Comparison of ENCODE assay signal across 20 mouse cellular contexts in the genomic region with DNA sequence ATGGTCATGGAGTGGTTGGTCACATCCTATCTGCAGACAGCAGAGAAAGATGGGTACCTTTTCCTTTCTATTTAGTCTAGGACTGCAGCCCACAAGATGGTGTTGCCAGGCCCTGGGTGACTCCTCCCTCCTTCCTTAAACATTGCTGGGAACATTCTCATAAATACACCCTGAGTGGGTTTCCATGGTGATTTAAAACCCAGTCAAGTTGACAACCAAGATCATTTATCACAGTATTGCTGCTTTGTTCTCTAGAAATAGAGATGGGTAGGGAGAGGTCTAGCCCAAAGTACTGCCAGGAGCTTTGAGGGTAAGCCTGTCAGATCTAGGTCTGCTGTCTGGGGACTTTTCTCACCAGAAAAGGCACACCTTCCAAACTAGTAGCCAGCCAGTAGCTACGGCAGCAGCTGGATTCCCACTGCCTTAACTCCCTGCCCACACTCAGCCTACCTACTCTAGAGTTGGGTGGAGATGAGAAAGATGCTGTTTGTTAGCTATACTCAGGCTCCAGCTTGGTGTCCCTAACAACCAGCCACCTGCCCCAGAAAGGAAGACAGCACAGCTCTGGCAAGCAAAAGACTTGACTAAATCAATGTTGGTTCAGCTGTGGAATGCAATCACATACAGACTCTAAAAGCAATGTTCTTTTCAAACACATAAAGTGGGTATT.
DNase-seq lines count a peak whose midpoint lies in the region; ATAC-seq lines count a peak whose summit lies in the region.
"Had no signal": no experiment of that assay in that cellular context is flagged by ENCODE, and none has a peak within 500 bp of the region (broad histone marks: within the 10 kb centered on the region; RNA-seq: fewer than 3 reads in every experiment).

No protein-coding gene starts in this region.

- H3K27me3 ChIP-seq in hindbrain, embryonic 16.5 days (replicated peaks; ENCODE audit: control insufficient read depth, insufficient read depth, low read length): no peaks in the 10 kb centered on the region
- H3K27me3 ChIP-seq in hindbrain, embryonic 14.5 days (ENCODE audit: control insufficient read depth, insufficient read depth, low read length): no peaks in the 10 kb centered on the region
- H3K27me3 ChIP-seq in midbrain, embryonic 15.5 days (replicated peaks): no peaks in the 10 kb centered on the region
- no peaks in the 10 kb centered on the region for H3K27me3 ChIP-seq in forebrain, embryonic 15.5 days
- H3K27me3 ChIP-seq: embryonic facial prominence, embryonic 13.5 days; limb, embryonic 15.5 days had no signal

- 46% methylated on average over 1 of the region's 1 CpGs for WGBS in hindbrain, embryonic 16.5 days
- WGBS in hindbrain, embryonic 14.5 days: 61% methylated on average over 1 of the region's 1 CpGs
- 85% methylated on average over 1 of the region's 1 CpGs for WGBS in midbrain, embryonic 15.5 days
- WGBS in forebrain, embryonic 15.5 days: 88% methylated on average over 1 of the region's 1 CpGs

- no peak overlapping the region for H3K4me3 ChIP-seq in hindbrain, embryonic 16.5 days (ENCODE audit: low read length)
- H3K4me3 ChIP-seq in hindbrain, embryonic 14.5 days (replicated peaks; ENCODE audit: low read length): no peak overlapping the region
- no peak overlapping the region for H3K4me3 ChIP-seq in midbrain, embryonic 15.5 days
- H3K4me3 ChIP-seq in forebrain, embryonic 15.5 days: no peak overlapping the region
- H3K4me3 ChIP-seq: embryonic facial prominence, embryonic 13.5 days; forebrain, embryonic 10.5 days; gastrocnemius, adult 2 months; heart, adult 2 months; limb, embryonic 15.5 days had no signal

- peak; percentile 63; the same call in 1 of the 2 replicates for ATAC-seq in hindbrain, embryonic 16.5 days
- no peak for ATAC-seq in hindbrain, embryonic 14.5 days (ENCODE audit: low FRiP score)
- ATAC-seq in midbrain, embryonic 15.5 days (replicated peaks): no peak; the same call in 1 of the 2 replicates
- no peak for ATAC-seq in forebrain, embryonic 15.5 days (replicated peaks)
- ATAC-seq: inflammation-experienced regulatory T-cells, adult 6 months had no signal

- H3K4me1 ChIP-seq in hindbrain, embryonic 16.5 days (ENCODE audit: control insufficient read depth, insufficient read depth, low read depth, low read length): no peaks in the 10 kb centered on the region
- H3K4me1 ChIP-seq in hindbrain, embryonic 14.5 days (replicated peaks; ENCODE audit: control insufficient read depth, insufficient read depth, low read length): no peaks in the 10 kb centered on the region
- 0 out of 2 replicates have a peak, but pooled peaks cover 3% of the 10 kb centered on the region for H3K4me1 ChIP-seq in midbrain, embryonic 15.5 days
- no peaks in the 10 kb centered on the region for H3K4me1 ChIP-seq in forebrain, embryonic 15.5 days
- H3K4me1 ChIP-seq: embryonic facial prominence, embryonic 13.5 days; forebrain, embryonic 10.5 days; limb, embryonic 15.5 days had no signal

- H3K27ac ChIP-seq in hindbrain, embryonic 16.5 days (ENCODE audit: low read depth, low read length): no peak overlapping the region
- no peak overlapping the region for H3K27ac ChIP-seq in hindbrain, embryonic 14.5 days
- H3K27ac ChIP-seq in midbrain, embryonic 15.5 days: no peak overlapping the region
- H3K27ac ChIP-seq in forebrain, embryonic 15.5 days (replicated peaks): no peak overlapping the region
- H3K27ac ChIP-seq: embryonic facial prominence, embryonic 13.5 days; forebrain, embryonic 10.5 days; gastrocnemius, adult 2 months; heart, adult 2 months; limb, embryonic 15.5 days had no signal

- DNase-seq in hindbrain, embryonic 14.5 days (ENCODE audit: low spot score): no peak
- peak; percentile 26 for DNase-seq in brain, embryonic 18.5 days (ENCODE audit: low read depth, low spot score)
- DNase-seq in layer of hippocampus, adult 9-10 months (ENCODE audit: low spot score): peak; percentile 8
- peak; percentile 16 to 26 for DNase-seq in left cerebral cortex, postnatal 36 days (ENCODE audit: low spot score in 2 of 2)
- no peak for DNase-seq in ovary, adult 18-20 months (ENCODE audit: low spot score)
- DNase-seq: B cell, adult 2 months; cerebellum, adult 11-12 months; gastrocnemius, adult 2 months; heart, adult 2 months; kidney, adult 9 months; kidney, postnatal 4 days; lung, adult 18-20 months; thymus, adult 2 months had no signal

- H3K4me2 ChIP-seq in hindbrain, embryonic 16.5 days (ENCODE audit: low read length): no peak overlapping the region
- no peak overlapping the region for H3K4me2 ChIP-seq in hindbrain, embryonic 14.5 days (replicated peaks)
- no peak overlapping the region for H3K4me2 ChIP-seq in midbrain, embryonic 15.5 days
- no peak overlapping the region for H3K4me2 ChIP-seq in forebrain, embryonic 15.5 days (replicated peaks)
- H3K4me2 ChIP-seq: embryonic facial prominence, embryonic 13.5 days; limb, embryonic 15.5 days had no signal

- no peaks in the 10 kb centered on the region for H3K36me3 ChIP-seq in hindbrain, embryonic 16.5 days (ENCODE audit: control insufficient read depth, insufficient read depth, low read length)
- no peaks in the 10 kb centered on the region for H3K36me3 ChIP-seq in hindbrain, embryonic 14.5 days (replicated peaks; ENCODE audit: control insufficient read depth, insufficient read depth)
- H3K36me3 ChIP-seq in midbrain, embryonic 15.5 days (replicated peaks): no peaks in the 10 kb centered on the region
- H3K36me3 ChIP-seq in forebrain, embryonic 15.5 days: no peaks in the 10 kb centered on the region
- H3K36me3 ChIP-seq: embryonic facial prominence, embryonic 13.5 days; forebrain, embryonic 10.5 days; limb, embryonic 15.5 days had no signal

- intact Hi-C loops in left cerebral cortex, postnatal 36 days (cut with DNase I): no loop called here

- H3K9ac ChIP-seq in hindbrain, embryonic 16.5 days (ENCODE audit: low read depth, low read length): no peak overlapping the region
- no peak overlapping the region for H3K9ac ChIP-seq in hindbrain, embryonic 14.5 days
- H3K9ac ChIP-seq in midbrain, embryonic 15.5 days: no peak overlapping the region
- no peak overlapping the region for H3K9ac ChIP-seq in forebrain, embryonic 15.5 days (replicated peaks)
- H3K9ac ChIP-seq: embryonic facial prominence, embryonic 13.5 days; limb, embryonic 15.5 days had no signal

- H3K9me3 ChIP-seq in hindbrain, embryonic 16.5 days (ENCODE audit: control insufficient read depth, low read length): no peaks in the 10 kb centered on the region
- H3K9me3 ChIP-seq in hindbrain, embryonic 14.5 days (ENCODE audit: control insufficient read depth, low read length): no peaks in the 10 kb centered on the region
- no peaks in the 10 kb centered on the region for H3K9me3 ChIP-seq in midbrain, embryonic 15.5 days
- H3K9me3 ChIP-seq in forebrain, embryonic 15.5 days: no peaks in the 10 kb centered on the region
- H3K9me3 ChIP-seq: embryonic facial prominence, embryonic 13.5 days; forebrain, embryonic 10.5 days; limb, embryonic 15.5 days had no signal

Comparison
In these comparisons a context has a peak if more than half of its experiments do, and no peak if none do; other contexts are left out.
1. DNase-seq: peak in brain, embryonic 18.5 days (single experiment), layer of hippocampus, adult 9-10 months (single experiment) and left cerebral cortex, postnatal 36 days (2 of 2); none in hindbrain, embryonic 14.5 days (single experiment) and ovary, adult 18-20 months (single experiment).